Mouse (Mus musculus) heart, embryonic 11.5 days (tissue): ENCODE measurements around the gene Larp7. TPM values are rescaled to one million over a fixed set of nuclear protein-coding genes. Genes with fewer than 3 reads are reported as not detected.

Source experiments
- ATAC-seq: fragments of 200-750 bp; cut with Nextera tagmentation; replicated peaks from 2 replicates; pipeline ENCODE4 v1.8.0; 2017; ENCODE audit warnings: moderate library complexity; ENCODE audit not compliant: insufficient number of reproducible peaks, low FRiP score, low TSS enrichment
- H3K27ac ChIP-seq: fragments of 300-500 bp; sonication (generic); 2 replicates; pipeline ENCODE4 v1.5.1; 2014; ENCODE audit warnings: mild to moderate bottlenecking, low read depth, low read length
- H3K27me3 ChIP-seq: fragments of 300-500 bp; sonication (generic); 2 replicates; pipeline ENCODE4 v1.6.1; 2014; ENCODE audit warnings: mild to moderate bottlenecking, low read length, mixed read lengths; ENCODE audit not compliant: control insufficient read depth, insufficient read depth
- H3K36me3 ChIP-seq: fragments of 300-500 bp; sonication (generic); 2 replicates; pipeline ENCODE4 v1.6.1; 2014; ENCODE audit warnings: mild to moderate bottlenecking, low read length, moderate library complexity, mixed read lengths; ENCODE audit not compliant: control insufficient read depth, insufficient read depth
- H3K4me1 ChIP-seq: fragments of 300-500 bp; sonication (generic); 2 replicates; pipeline ENCODE4 v1.6.1; 2014; ENCODE audit warnings: low read length; ENCODE audit not compliant: control insufficient read depth, insufficient read depth
- H3K4me2 ChIP-seq: fragments of 300-500 bp; sonication (generic); 2 replicates; pipeline ENCODE4 v1.6.1; 2014; ENCODE audit warnings: mild to moderate bottlenecking, moderate library complexity
- H3K4me3 ChIP-seq: fragments of 300-500 bp; sonication (generic); 2 replicates; pipeline ENCODE4 v1.5.1; 2014; ENCODE audit warnings: low read depth, low read length
- H3K9ac ChIP-seq: fragments of 300-500 bp; sonication (generic); 2 replicates; pipeline ENCODE4 v1.6.1; 2014; ENCODE audit warnings: mild to moderate bottlenecking, low read depth, low read length, moderate library complexity
- H3K9me3 ChIP-seq: fragments of 300-500 bp; sonication (generic); replicated peaks from 2 replicates; pipeline ENCODE4 v1.6.1; 2016; ENCODE audit warnings: low read length; ENCODE audit not compliant: control insufficient read depth
- WGBS: fragments of 180-500 bp; shearing (Covaris S2); extraction: QIAGEN DNeasy Blood & Tissue Kit; methylation state at CpG from one replicate; pipeline ENCODE4 v1.1.7; 2014; ENCODE audit not compliant: insufficient replicate concordance; 5-methylcytosine and 5-hydroxymethylcytosine counted together
- polyA plus RNA-seq: library from polyadenylated mRNA; unstranded; fragments of >200 nt; fragmentation: Nextera tagmentation; extraction: Ambion mirVana; gene quantifications from 2 replicates; pipeline ENCODE4 v1.2.1, GENCODE M21; 2014

Larp7 gene
- polyA plus RNA-seq, 1 experiment from 2014 or later = 64.4 TPM

DNA sequence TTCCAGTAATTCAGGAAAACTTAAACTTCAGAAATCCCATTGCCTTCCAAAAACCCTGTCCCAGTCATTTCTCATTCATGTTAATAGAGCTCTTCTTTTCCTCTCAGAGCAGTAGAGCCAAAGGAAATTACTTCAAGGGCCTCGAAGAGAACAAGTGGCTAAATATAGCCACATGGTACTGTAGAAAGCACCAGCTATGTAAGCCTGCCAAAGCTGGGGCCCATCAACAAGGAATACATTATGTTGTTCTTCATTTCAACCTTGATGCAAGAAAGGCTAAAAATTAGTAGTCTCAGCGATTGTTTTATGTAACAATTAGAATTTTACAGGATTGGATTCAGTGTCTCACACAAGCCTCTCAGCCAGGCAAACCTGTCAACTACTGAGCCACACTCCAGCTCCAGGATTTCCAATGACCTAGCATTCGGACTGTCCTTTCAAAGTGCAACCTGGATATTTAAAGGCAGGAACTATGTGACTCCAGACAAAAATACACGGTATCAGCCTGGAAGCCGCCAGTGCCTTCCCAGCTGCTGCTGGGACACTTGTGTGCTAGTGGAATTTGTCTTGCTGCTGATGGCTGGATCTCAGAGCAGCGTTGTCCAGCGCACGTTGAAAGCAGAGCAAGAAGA lies 27.8 kb downstream of the Larp7 start:
- H3K27me3 ChIP-seq = no peaks in the 10 kb centered on the region
- H3K4me1 ChIP-seq = peaks cover 3% of the 10 kb centered on the region; the same call in 1 of the 2 replicates
- 50% methylated on average over 8 of the region's 8 CpGs for WGBS
- ATAC-seq = no peak; the same call in 1 of the 2 replicates
- H3K4me3 ChIP-seq = no peak overlapping the region
- peak overlapping the region; percentile 73 for H3K27ac ChIP-seq
- no peaks in the 10 kb centered on the region for H3K36me3 ChIP-seq
- H3K9ac ChIP-seq = no peak overlapping the region; the same call in 1 of the 2 replicates
- no peaks in the 10 kb centered on the region for H3K9me3 ChIP-seq
- peak overlapping the region; percentile 24 for H3K4me2 ChIP-seq

DNA sequence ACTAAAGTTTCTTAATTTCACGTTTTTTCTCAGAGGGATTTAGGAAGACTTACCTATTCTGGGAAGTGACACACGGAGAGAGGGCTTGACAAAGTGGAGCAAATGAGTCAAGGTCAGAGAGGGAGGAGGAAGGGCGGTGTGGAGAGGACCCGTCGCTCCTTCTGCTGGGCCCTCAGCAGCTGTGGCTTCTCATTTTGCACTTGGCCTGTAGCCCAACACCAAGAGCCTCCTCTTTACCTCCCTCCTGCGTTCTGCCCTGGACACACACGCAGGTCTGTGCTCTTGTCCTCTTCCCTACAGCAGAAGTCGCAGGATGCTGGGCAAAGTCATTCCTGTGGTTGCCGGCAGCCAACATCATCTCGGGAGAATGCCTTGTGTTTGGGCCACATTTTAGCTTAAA lies 32.0 kb downstream of the Larp7 start:
- Histone ChIP-seq H3K9ac (no peak overlapping the region), H3K9me3 (no peaks in the 10 kb centered on the region), H3K27ac (0 out of 2 replicates have a peak overlapping the region, but pooled peaks have one; percentile 10), H3K4me2 (no peak overlapping the region), H3K4me3 (no peak overlapping the region), H3K27me3 (no peaks in the 10 kb centered on the region), H3K36me3 (no peaks in the 10 kb centered on the region), H3K4me1 (peaks cover 3% of the 10 kb centered on the region; the same call in 1 of the 2 replicates)
- no peak for ATAC-seq
- WGBS = 49% methylated on average over 10 of the region's 10 CpGs

DNA sequence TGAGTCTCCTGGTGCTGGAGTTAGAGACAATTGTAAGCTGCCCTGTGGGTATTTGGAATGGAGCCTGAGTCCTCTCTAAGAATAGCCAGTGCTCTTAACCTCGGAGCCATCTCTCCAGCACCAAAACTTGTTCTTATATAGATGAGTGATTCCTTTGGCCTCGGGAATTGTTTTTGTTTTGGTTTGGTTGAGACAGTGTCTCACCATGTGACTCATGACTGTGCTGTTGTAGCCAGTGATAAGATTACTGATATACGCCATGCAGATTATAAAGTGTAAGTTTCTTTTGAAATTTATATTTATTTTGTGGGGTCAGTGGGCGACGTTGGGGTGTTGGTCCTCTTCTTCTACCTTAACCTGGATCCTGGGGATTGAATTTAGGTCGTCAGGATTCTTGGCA lies 32.8 kb downstream of the Larp7 start:
- no peaks in the 10 kb centered on the region for H3K36me3 ChIP-seq
- peaks cover 3% of the 10 kb centered on the region; the same call in 1 of the 2 replicates for H3K4me1 ChIP-seq
- ATAC-seq = no peak
- WGBS = 70% methylated on average over 6 of the region's 6 CpGs
- H3K27me3 ChIP-seq = no peaks in the 10 kb centered on the region
- no peak overlapping the region for H3K9ac ChIP-seq
- no peak overlapping the region for H3K4me3 ChIP-seq
- no peak overlapping the region for H3K4me2 ChIP-seq
- no peaks in the 10 kb centered on the region for H3K9me3 ChIP-seq
- H3K27ac ChIP-seq = no peak overlapping the region

DNA sequence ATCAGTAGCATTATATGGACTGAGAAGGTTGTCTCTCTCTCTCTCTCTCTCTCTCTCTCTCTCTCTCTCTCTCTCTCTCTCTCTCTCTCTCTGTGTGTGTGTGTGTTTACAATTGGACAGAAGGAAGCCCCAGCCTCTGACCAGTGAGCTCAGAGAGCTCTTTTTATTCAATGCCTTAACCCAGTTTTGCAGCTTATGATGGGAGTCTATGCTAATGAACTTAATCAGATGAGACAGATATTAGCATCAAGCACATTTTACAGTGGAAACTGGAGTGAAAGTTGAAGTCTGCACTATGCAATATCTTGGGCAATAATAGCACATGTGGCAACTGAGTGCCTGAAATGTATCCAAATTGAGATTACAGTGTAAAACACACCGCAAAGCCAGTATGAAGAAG lies 37.9 kb downstream of the Larp7 start:
- no peaks in the 10 kb centered on the region for H3K4me1 ChIP-seq
- H3K36me3 ChIP-seq = no peaks in the 10 kb centered on the region
- no peak for ATAC-seq
- H3K27me3 ChIP-seq = no peaks in the 10 kb centered on the region
- H3K9ac ChIP-seq = no peak overlapping the region
- 97% methylated on average over 1 of the region's 1 CpGs for WGBS
- no peak overlapping the region for H3K27ac ChIP-seq
- no peaks in the 10 kb centered on the region for H3K9me3 ChIP-seq
- H3K4me3 ChIP-seq = no peak overlapping the region
- H3K4me2 ChIP-seq = no peak overlapping the region

GRCm38 (mm10) chr3:127513699-127514098 lies 39.5 kb downstream of the Larp7 start:
- no peaks in the 10 kb centered on the region for H3K9me3 ChIP-seq
- H3K27me3 ChIP-seq = no peaks in the 10 kb centered on the region
- no peak overlapping the region for H3K4me2 ChIP-seq
- no peaks in the 10 kb centered on the region for H3K36me3 ChIP-seq
- ATAC-seq = no peak
- H3K4me1 ChIP-seq = no peaks in the 10 kb centered on the region
- WGBS = 75% methylated on average over 2 of the region's 2 CpGs
- no peak overlapping the region for H3K4me3 ChIP-seq
- no peak overlapping the region for H3K27ac ChIP-seq
- no peak overlapping the region for H3K9ac ChIP-seq

DNA sequence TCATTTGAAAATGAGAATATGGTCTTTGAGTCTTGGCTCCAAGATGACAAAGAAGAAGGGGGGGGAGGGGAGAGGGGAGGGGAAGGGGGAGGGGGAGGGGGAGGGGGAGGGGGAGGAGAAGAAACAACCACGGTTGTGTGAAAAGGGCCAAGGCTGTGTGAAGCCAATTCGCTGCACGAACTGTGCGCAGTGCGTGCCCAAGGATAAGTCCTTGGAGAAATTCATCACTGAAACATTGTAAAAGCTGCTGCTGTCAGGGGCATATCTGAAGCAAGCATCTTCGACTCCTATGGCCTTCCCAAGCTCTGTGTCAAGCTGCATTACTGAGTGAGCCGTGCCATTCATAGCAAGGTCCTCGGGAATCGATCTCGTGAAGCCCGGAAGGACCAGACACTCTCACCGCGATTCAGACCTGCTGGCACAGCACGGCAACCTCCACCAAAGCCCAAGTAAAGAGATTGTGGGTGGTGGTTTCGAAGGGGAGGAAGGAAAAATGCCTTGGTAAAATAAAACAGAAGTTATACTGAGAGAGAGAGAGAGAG lies 40.3 kb downstream of the Larp7 start:
- 71% methylated on average over 15 of the region's 15 CpGs for WGBS
- no peak for ATAC-seq

GRCm38 (mm10) chr3:127511786-127512746 lies 41.1 kb downstream of the Larp7 start:
- Histone ChIP-seq H3K4me2 (no peak overlapping the region), H3K9me3 (no peaks in the 10 kb centered on the region), H3K27me3 (no peaks in the 10 kb centered on the region), H3K36me3 (no peaks in the 10 kb centered on the region), H3K9ac (no peak overlapping the region), H3K27ac (no peak overlapping the region), H3K4me1 (no peaks in the 10 kb centered on the region), H3K4me3 (no peak overlapping the region)
- ATAC-seq = no peak
- 79% methylated on average over 12 of the region's 12 CpGs for WGBS

More for the DNA sequence above, 40.3 kb downstream of the Larp7 start:
- Histone ChIP-seq H3K36me3 (no peaks in the 10 kb centered on the region), H3K4me2 (no peak overlapping the region), H3K27ac (no peak overlapping the region), H3K4me1 (no peaks in the 10 kb centered on the region), H3K4me3 (no peak overlapping the region), H3K9ac (no peak overlapping the region), H3K9me3 (no peaks in the 10 kb centered on the region), H3K27me3 (no peaks in the 10 kb centered on the region)

GRCm38 (mm10) chr3:127507878-127508783 lies 45.0 kb downstream of the Larp7 start:
- no peak for ATAC-seq
- Histone ChIP-seq H3K27ac (no peak overlapping the region), H3K9ac (no peak overlapping the region), H3K4me2 (no peak overlapping the region), H3K4me1 (no peaks in the 10 kb centered on the region), H3K9me3 (no peaks in the 10 kb centered on the region), H3K27me3 (no peaks in the 10 kb centered on the region), H3K36me3 (no peaks in the 10 kb centered on the region), H3K4me3 (no peak overlapping the region)
- WGBS = 65% methylated on average over 15 of the region's 15 CpGs
